Mouse (Mus musculus): ENCODE data around the gene Cep170.

Cep170 gene

DNA sequence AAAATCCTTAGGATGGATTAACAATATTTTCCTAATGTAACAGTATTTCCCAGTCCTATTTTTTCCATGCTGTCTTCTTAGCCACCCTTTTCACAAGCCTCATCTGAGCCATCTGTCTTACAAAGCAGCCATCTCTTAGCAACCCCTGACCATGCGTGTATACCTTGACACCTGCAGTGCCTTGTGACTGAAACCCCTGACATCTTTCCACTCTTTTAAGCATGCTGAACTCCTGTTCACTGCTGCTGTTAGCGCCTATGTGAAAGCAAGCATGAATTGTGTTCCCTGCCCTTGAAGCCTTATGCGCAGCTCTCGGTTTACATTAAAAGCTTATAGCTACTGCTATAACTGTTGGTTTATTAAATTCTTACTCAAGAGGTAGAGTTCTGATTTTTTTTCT is 11.2 kb upstream of the Cep170 start:
- DNase-seq (ENCODE audit: low read depth, low spot score) = no peak

DNA sequence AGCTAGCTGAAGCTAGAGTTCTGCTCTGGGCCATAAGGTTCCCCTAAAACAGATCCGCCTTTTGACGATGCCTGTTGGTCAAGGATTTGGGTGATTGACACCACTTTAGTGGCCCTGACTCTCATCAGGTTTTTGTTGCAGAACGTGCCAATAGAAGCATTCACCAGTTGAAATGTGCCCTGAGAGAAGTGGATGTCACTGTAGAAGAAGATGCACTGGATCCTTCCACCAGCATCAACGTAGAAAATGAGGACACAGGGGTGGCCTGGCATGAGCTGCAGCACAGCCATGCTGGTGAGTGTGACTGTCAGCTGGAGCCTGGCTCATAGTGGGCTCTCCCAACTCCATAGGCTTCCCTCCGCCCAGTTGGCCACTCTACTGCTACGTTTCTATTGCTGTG is 10.7 kb upstream of the Cep170 start:
- no peak for DNase-seq (ENCODE audit: low read depth, low spot score)

DNA sequence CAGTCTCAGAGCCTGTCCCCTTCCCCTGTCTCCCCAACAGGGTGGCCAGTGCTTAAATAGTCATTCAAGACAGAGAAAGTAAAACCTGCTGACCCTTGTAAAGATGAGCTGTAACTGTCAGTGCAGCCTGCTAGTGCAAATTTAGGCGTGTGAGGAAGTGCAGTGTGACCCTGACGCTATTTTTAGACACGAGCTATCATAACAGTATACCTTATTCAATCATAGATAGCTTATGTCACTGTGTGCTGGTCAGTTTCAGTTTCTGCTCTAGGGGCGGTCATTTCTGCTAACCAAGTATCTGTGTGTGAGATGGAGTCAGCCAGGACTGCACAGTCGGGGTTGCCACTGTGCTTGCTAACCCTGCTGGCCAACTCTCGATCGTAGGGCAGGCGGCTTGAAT is 10.0 kb upstream of the Cep170 start:
- DNase-seq (ENCODE audit: low read depth, low spot score) = no peak

DNA sequence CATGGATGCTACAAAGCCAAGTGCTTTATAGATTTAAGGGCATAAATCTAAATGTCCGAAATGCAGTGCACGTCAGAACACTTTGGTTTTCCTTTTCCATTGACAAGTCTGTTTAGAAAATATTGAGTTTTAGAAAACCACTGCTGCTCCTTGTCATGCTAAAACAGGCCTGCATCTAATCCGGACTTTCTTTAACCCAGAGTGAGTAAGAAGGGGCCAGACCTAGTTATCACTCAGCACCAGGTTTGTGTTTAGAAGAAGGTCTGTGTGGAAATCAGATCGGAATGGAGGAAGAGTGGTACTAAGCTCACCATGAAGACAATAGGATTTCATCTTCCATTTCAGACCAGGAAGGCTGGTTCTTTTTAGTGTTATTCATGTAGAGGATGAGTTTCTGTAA is 9.1 kb upstream of the Cep170 start:
- no peak for DNase-seq (ENCODE audit: low read depth, low spot score)

DNA sequence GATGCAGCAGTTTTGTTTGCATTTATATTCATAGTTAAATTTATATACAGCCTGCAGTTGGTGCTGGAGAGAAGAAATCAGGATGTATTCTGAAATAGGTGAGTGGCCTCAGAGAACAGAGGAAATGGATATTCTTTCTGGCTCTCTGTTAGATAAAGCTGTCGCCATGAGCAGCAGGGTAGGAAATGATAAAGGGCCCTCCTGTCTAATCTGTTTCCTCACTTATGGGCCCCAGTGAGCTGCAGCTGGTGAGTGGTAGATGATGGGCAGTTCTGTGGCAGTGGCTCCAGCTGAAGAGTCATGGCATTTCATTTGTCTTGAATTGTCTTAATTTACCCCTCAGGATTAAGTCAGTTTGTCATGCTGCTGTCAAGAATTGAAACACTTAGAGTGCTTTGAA is 8.1 kb upstream of the Cep170 start:
- no peak for DNase-seq (ENCODE audit: low read depth, low spot score)

DNA sequence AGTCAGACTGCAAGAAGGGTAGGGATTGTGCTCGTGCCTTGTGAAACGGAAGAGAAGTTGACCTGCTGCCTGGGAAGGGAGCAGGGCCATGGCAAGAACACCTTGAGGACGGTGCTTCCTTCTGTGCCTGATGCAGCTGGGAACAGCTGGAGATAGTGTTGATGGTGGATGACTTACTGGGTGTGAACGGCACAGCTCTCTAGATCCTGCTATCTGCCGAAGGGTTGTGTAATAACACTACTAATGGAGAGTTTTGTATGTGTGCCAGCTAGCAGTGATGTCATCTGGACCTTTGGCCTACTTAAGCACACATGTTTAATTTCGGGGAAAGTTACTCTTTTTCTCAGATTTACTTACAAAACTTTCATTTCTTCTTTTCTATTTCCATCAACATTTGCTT is 4.9 kb upstream of the Cep170 start:
- DNase-seq (ENCODE audit: low read depth, low spot score) = no peak

DNA sequence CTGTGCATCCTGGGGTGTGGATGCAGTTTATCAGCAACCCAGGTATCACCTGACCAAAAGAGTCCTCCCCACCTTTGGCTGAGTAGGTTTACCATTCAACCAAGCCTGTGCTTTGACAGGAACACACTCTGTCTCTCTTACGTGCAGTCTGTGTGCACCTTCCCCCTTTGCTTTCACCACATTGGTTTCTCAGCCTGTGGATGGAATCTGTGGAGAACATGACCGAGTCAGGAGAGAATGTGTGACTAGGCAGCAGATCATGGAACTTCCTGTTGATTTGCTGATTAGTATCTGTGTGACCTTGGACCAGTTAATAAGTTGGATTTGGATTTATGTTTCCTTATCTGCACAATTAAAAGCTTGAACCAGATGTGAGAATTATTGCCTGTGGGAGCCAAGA is 4.3 kb upstream of the Cep170 start:
- DNase-seq (ENCODE audit: low read depth, low spot score) = no peak

DNA sequence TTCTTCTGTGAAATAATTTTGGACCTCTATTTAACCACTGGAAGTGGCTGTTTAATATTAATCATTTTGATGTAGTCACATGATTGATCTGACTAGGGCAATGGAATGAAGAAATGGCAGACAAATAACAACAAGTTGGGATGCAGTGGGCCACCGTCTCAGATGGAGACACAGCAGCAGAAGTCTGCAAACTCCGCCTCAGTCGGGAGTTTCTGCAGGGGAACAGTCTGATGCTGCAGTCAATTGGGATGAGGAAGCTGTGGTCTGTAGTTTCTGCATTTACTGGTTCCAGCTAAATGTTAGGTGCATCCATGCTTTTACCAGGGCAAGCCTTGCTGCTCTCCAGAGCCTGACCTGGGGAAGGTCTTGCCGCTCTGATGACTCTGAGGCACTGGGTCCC is 2.9 kb upstream of the Cep170 start:
- DNase-seq (ENCODE audit: low read depth, low spot score) = no peak

DNA sequence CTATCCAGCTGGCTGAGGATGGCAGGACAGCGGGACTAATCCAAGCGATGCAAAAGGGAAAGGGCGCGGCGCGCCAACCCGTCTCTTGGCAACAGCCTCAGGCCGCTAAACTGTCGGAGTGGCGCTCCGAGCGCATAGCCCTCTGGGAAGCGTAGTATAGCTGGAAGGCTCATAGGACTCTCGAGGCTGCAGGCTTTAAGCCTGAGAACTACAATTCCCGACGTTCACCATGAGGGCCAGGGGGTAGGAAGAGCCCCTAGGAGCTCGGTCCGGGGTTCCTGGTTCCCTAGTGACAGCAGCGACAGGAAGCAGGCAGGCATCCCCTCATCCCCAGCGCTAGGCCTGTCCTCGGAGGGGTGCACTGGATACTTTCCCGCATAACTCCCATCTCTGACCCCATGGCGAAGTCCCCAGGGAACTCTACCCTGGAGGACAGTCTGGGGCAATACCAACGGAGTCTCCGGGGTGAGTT is 760 bp upstream of the Cep170 start, which contains the start of gene Sdccag8:
Gene Sdccag8, plus strand, starts transcription at position 70 of the 472 bp plus-strand sequence.
- peak; percentile 96 for DNase-seq (ENCODE audit: low read depth, low spot score)

DNA sequence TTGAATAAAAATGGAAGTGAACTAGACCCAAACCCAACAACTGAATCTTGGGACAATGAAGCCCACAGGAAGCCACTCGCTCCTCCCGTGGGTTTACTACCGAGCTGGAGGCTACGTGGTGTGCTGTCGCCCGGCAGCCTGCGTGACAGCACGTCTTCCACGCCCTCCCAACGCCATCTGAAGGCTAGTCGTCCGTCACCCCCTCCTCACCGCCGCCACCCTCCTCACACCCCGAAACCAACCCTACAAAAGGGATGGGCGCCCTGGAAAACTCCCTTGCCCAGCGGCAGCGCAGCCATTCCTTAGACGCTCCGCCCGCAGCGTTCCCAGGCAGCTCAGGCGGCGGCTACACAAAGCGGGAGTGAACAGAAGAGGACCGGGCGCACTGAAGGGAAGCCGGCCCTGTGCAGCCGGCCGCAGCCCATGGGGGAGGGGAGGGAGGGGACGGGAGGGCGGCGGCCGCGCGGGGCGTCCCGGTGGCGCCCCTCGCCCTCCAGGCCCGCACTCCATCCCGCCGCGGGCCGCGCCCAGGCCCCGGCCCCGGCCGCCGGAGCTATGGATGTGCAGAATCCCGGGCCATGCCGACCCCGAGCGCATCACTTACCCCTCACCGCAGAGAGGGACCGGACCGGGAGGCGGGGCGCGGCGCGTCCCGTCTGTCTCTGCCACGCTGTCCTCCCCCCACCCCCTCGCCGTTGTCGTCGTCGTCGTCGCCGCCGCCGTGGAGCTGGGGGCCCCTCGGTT is 403 bp downstream of the Cep170 start:
- DNase-seq (ENCODE audit: low read depth, low spot score) = peak; percentile 52

DNA sequence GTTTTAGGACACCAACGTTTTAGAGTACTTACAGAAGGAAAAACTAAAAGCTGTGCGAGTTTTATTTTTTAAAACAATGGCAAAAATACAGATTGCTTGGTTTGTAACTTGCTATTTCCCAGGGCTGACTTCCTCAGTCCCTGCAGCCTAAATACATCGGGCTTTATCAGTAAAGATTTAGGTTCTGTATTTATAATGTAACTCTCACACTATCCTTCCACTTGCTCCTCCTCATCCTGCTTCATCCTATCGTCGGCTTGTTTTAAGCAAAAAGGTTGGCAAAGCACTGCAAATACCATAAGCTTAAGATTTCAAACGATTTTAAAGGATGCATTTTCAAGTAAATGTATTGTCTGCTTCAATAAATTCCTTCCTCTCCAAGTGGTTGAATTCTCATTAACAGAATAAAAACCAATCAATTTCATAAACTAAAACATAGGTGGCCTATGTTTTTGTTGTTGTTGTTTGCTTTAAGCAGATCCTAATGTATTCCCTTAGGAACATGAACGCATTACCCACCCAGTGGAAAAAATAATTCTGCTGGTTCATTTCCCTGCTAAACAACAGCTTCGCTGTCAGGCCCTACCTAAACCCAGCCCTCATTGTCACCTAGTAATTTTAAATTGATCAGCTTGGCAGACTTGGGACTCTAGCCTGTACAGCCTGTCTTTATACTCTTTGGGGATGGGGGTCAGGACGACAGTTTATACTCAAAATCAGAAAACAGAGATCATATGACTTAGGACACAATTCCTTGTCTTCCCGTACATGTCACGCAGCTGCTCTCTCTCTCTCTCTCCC is 1.2 kb downstream of the Cep170 start:
- DNase-seq (ENCODE audit: low read depth, low spot score) = no peak

DNA sequence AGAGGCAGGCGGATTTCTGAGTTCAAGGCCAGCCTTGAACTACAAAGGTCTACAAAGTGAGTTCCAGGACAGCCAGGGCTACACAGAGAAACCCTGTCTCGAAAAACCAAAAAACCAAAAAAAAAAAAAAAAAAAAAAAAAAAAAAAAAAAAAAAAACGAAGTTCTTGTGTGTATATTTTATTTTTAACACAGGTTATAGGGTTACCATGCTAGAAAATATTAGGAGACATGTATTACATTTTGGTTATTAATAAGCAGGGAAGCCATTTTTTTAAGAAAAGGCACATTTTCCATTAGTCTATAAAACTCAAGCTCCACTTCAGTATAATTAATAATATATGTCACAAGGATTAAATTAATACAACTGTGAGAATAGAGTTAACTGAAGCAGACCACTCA is 2.0 kb downstream of the Cep170 start:
- DNase-seq (ENCODE audit: low read depth, low spot score) = no peak

DNA sequence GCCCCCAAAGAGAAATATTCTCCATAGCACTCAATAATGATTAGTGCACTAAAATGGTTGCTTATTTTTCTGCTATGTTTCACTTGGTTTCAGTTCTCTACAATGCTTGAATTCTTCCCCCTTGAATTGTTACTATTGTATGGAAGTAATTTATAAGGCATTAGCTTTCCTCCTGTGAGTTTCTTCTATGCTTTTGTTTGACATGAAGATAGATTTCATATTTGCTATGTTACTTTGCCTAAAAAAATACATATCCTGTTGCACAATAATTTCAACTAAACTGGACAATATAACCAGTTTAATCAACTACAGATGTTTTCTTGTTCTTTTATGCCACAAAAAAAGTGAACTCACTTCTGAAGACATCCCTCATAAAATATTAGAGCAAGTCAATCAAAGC is 3.7 kb downstream of the Cep170 start:
- no peak for DNase-seq (ENCODE audit: low read depth, low spot score)

DNA sequence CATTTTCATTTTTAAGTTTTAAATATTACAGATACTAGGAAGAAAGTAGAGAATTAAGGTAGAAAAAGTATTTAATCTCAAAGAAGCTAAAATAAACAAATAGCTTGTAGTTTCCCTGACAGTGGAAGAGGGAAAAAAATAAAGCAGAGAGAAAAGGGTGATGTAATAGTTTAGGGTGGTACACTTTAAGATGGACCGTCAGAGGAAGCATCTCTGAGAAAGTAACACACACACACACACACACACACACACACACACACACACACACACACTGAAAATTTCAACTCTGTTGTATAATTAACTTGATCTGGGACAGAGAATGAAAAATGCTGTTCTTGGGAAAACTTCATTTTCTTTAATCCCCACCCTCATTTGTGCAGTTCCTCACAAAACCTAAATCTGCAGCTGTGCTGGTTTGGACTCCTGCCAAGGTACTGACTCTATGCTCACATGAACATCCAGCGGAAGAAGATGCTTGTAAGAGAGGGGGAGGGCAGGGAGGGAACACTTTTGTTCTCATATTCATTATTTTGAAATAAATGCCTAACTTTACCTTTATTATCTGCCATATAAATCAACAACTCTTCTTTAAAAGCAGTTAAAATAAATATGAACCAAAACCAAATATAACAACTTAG is 13.0 kb downstream of the Cep170 start:
- peak; percentile 12 for DNase-seq (ENCODE audit: low read depth, low spot score)

DNA sequence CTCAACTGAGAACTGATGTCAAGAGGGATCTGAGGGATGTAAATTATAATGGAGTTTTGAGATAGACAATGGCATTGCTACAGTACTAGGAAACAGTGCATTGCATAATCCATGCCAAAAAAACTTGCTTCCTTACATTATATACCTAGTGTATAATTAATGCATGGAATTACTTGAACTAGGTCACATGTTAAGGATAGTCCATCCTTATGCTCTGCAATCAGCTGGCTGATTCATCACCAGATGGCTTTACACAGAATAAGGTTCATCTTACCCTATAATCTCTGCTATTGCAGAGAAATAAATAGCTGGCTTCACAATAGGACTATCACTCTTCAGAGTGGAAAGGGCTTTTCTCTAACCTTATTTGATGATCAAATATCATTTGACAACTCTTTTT is 15.2 kb downstream of the Cep170 start:
- DNase-seq (ENCODE audit: low read depth, low spot score) = no peak

DNA sequence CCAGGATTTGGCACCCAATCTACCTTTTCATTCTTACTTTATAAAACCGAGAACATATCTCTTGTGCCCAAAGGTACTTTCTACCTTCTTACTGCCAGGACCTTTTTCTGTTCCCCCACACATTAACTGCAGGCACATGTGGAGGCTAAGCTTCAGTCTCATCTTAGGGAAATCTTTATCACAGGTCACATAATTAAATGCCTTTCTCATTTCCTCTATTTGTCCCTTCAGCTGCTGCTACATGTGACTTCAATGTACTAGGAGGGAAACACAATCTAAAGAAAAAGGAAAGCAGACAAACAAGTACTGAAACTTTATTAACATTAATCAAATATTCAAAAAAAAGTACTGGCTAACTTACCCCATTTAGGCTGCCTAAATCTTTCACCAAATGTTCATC is 21.7 kb downstream of the Cep170 start:
- no peak for DNase-seq (ENCODE audit: low read depth, low spot score)

DNA sequence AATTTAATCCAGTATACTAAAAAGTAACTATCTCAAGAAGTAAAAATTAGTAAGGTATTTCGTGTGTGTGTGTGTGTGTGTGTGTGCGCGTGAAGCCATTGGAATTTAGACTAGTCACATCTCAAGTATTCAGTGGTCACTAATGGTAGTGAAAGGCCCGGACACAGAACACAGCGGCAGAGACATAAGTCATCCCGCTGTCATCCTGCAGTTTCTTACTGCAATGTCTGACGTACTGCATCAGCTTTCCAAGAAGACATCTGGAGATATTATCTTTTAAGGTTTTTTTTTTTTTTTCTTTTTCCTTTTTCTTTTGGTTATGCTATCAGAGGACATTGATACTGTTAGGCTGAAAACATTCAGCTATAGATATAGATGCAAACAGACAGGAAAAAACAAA is 24.5 kb downstream of the Cep170 start:
- no peak for DNase-seq (ENCODE audit: low read depth, low spot score)

DNA sequence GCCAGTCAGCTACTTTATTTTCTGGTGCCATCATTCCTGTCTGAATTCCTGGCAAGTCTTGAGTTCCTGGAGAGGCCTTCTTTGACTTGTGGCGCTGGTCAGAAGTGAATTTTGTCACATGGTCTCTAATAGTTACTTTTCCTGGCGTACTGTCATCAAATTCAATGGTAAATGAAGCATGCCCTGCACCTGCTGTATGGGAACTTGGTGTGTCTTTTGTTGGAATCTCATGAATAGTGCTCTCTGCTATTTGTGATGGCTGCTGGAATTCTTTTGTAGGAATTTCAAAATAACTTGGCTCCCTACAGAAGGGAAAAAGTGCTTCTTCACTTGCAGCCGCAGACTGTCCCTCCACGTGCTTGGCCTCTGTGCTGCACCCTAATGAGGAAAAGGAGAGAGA is 39.3 kb downstream of the Cep170 start:
- no peak for DNase-seq (ENCODE audit: low read depth, low spot score)

DNA sequence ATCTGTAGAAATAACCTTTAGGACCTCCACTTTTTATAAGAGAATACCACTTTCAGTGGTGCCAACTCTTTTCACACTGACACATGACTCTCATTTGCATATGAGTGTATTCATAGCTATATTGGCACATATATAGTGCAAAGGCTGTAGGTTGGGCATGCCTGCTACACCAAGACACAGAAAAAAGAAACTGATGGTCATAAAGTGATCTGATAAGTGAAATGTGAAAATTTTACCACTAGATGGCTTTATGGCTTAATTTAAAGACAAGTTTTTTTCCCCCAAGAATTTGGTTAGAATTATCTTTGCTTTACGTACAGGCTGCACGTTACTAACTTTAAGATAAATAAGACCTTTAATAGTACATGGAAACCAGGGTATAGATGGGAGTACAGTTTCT is 51.6 kb downstream of the Cep170 start:
- no peak for DNase-seq (ENCODE audit: low read depth, low spot score)

DNA sequence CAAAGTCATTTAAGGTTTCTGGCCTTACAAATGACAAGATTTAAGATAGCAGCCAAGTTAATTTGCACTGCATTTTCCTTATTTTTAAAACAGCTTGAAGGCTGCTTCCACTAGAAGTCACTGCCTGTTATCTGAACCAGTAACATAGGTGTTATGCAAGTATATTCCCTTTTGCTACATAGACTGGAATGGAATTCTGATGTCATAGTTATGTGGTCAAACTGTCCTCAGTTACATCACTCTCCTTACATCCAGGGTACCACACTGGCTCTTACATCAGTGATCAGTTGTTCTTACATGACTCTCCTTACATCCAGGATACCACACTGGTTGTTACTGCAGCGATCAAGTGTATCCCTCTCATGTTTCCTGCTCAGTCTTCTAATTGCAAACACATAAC is 53.2 kb downstream of the Cep170 start:
- DNase-seq (ENCODE audit: low read depth, low spot score) = no peak

DNA sequence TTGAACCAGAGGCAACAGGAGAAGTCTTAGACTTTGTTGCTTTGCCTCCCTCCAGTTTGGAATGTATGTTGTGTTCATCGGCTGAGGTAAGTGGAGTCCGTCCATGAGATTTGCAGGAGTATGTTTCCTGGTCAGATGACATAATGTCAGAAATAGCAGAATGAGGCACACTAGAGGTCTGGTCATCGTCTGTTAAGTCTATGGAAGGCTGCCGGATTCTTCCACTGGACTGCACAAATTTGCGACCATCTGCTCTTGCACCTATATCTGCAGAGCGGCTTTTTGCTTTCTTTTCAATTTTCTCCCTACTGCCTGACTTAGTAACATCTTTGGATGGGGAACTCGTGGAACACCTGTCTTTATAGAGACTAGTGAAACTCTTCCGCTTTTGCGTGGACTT is 58.3 kb downstream of the Cep170 start:
- no peak for DNase-seq (ENCODE audit: low read depth, low spot score)

DNA sequence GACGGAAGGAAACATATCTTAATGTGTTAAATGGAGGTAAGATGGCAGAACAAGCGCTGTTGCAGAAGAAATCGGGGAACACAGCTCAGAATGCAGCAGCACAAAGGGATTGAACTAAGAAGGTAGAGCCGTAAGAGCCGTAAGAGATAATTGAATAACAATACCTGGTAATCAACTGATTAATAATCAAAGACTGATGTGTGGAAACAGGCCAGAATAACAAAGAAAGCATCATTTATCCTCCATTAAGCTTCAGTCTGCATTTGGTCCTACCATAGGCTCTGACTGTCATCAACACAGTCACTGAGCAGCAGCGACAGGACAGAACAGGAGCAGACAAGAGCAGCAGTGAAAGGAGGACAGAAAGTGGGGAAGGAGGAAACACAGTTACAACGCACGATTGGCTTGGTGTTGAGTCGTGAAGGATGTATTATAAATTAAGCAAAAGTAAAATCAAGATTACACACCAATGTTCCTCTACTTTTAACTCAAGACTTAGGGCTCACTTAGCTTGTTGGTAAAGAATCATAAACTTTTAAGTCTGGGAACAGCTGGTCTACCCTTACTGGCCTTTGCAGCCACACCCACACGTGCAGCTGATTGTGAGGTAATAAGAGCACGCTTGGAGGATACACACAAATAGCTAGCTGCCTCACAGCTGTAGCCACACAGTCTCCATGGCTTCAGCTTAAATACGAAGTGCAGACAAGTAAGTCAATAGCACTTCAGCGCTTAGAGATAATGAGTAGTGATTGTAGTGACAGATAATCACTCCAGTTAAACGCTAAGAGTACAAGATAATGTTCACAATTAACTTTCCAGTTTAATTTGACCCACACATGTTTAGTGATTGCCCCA is 59.8 kb downstream of the Cep170 start:
- no peak for DNase-seq (ENCODE audit: low read depth, low spot score)

Data from forelimb bud, embryonic 11.5 days (tissue).